Mouse (Mus musculus) hindbrain, embryonic 15.5 days (tissue): ENCODE measurements at regions not wholly inside any gene's neighbourhood (a gene's known extent, or its start where the extent isn't known, plus 50 kb on each side); places are given as distances from the start of the nearest gene placed in this dataset.

Experiments
- ATAC-seq: fragments of 200-750 bp; cut with Nextera tagmentation; 2 replicates; pipeline ENCODE4 v1.8.0; 2017; ENCODE audit warnings: low read depth, moderate number of reproducible peaks, moderate TSS enrichment; ENCODE audit not compliant: low FRiP score
- H3K27ac ChIP-seq: fragments of 300-500 bp; sonication (generic); replicated peaks from 2 replicates; pipeline ENCODE4 v1.5.1; 2015; ENCODE audit warnings: mild to moderate bottlenecking, inconsistent platforms
- H3K27me3 ChIP-seq: fragments of 300-500 bp; sonication (generic); 2 replicates; pipeline ENCODE4 v1.6.1; 2015; ENCODE audit warnings: control low read depth, inconsistent platforms
- H3K36me3 ChIP-seq: fragments of 300-500 bp; sonication (generic); 2 replicates; pipeline ENCODE4 v1.6.1; 2015; ENCODE audit warnings: control low read depth, inconsistent platforms
- H3K4me1 ChIP-seq: fragments of 300-500 bp; sonication (generic); replicated peaks from 2 replicates; pipeline ENCODE4 v1.6.1; 2015; ENCODE audit warnings: control low read depth, inconsistent platforms
- H3K4me2 ChIP-seq: fragments of 300-500 bp; sonication (generic); 2 replicates; pipeline ENCODE4 v1.6.1; 2015; ENCODE audit warnings: moderate library complexity, mild to moderate bottlenecking, inconsistent platforms
- H3K4me3 ChIP-seq: fragments of 300-500 bp; sonication (generic); 2 replicates; pipeline ENCODE4 v1.5.1; 2015; ENCODE audit warnings: mild to moderate bottlenecking, inconsistent platforms
- H3K9ac ChIP-seq: fragments of 300-500 bp; sonication (generic); 2 replicates; pipeline ENCODE4 v1.6.1; 2015; ENCODE audit warnings: inconsistent platforms
- H3K9me3 ChIP-seq: fragments of 300-500 bp; sonication (generic); 2 replicates; pipeline ENCODE4 v1.6.1; 2016; ENCODE audit warnings: control low read depth, inconsistent platforms
- WGBS: fragments of 180-500 bp; shearing (Covaris S2); methylation state at CpG from one replicate; pipeline ENCODE4 v1.1.7; 2015; 5-methylcytosine and 5-hydroxymethylcytosine counted together

- ATAC-seq, result peak; percentile 84
- peak overlapping the region; percentile 72 for H3K27ac ChIP-seq
- WGBS, result 19% methylated on average over 6 of the region's 6 CpGs
These were observed 911.7 kb upstream of the Map3k7 start for GRCm38 (mm10) chr4:31052077-31052677.

GRCm38 (mm10) chr4:31076236-31076635 is 887.7 kb upstream of the Map3k7 start:
- no peak overlapping the region for H3K9ac ChIP-seq
- WGBS, result 85% methylated on average over 3 of the region's 3 CpGs
- H3K27me3 ChIP-seq, result no peaks in the 10 kb centered on the region
- no peak overlapping the region for H3K4me3 ChIP-seq
- no peak overlapping the region for H3K4me2 ChIP-seq
- no peak for ATAC-seq
- no peaks in the 10 kb centered on the region for H3K9me3 ChIP-seq
- no peak overlapping the region for H3K27ac ChIP-seq
- H3K36me3 ChIP-seq, result no peaks in the 10 kb centered on the region
- no peaks in the 10 kb centered on the region for H3K4me1 ChIP-seq

More at GRCm38 (mm10) chr4:31052077-31052677, 911.7 kb upstream of the Map3k7 start:
- no peaks in the 10 kb centered on the region for H3K27me3 ChIP-seq
- no peak overlapping the region for H3K4me3 ChIP-seq
- H3K4me2 ChIP-seq, result peak overlapping the region; percentile 23; the same call in 1 of the 2 replicates
- H3K36me3 ChIP-seq, result no peaks in the 10 kb centered on the region
- no peaks in the 10 kb centered on the region for H3K9me3 ChIP-seq
- H3K9ac ChIP-seq, result no peak overlapping the region
- peaks cover 15% of the 10 kb centered on the region for H3K4me1 ChIP-seq

GRCm38 (mm10) chr4:31121586-31121985 is 842.3 kb upstream of the Map3k7 start:
- H3K27ac ChIP-seq, result no peak overlapping the region
- H3K36me3 ChIP-seq, result no peaks in the 10 kb centered on the region
- WGBS, result 74% methylated on average over 8 of the region's 8 CpGs
- H3K9ac ChIP-seq, result no peak overlapping the region
- ATAC-seq, result no peak
- no peaks in the 10 kb centered on the region for H3K4me1 ChIP-seq
- H3K9me3 ChIP-seq, result no peaks in the 10 kb centered on the region
- no peak overlapping the region for H3K4me3 ChIP-seq
- H3K27me3 ChIP-seq, result no peaks in the 10 kb centered on the region
- no peak overlapping the region for H3K4me2 ChIP-seq

- ATAC-seq, result no peak
- Histone ChIP-seq H3K9me3 (no peaks in the 10 kb centered on the region), H3K27me3 (no peaks in the 10 kb centered on the region), H3K4me1 (no peaks in the 10 kb centered on the region), H3K27ac (no peak overlapping the region), H3K36me3 (no peaks in the 10 kb centered on the region), H3K4me2 (no peak overlapping the region), H3K9ac (no peak overlapping the region), H3K4me3 (no peak overlapping the region)
- WGBS, result 76% methylated on average over 1 of the region's 1 CpGs
These were observed 820.7 kb upstream of the Map3k7 start for GRCm38 (mm10) chr4:31143166-31143565.

GRCm38 (mm10) chr4:31167431-31167830 is 796.5 kb upstream of the Map3k7 start:
- peak; percentile 38; the same call in 1 of the 2 replicates for ATAC-seq
- 61% methylated on average over 4 of the region's 4 CpGs for WGBS
- Histone ChIP-seq H3K36me3 (no peaks in the 10 kb centered on the region), H3K4me1 (no peaks in the 10 kb centered on the region), H3K9ac (no peak overlapping the region), H3K4me3 (no peak overlapping the region), H3K27ac (no peak overlapping the region), H3K9me3 (no peaks in the 10 kb centered on the region), H3K4me2 (no peak overlapping the region), H3K27me3 (no peaks in the 10 kb centered on the region)

GRCm38 (mm10) chr4:31168357-31168756 is 795.5 kb upstream of the Map3k7 start:
- ATAC-seq, result no peak
- H3K4me1 ChIP-seq, result no peaks in the 10 kb centered on the region
- no peaks in the 10 kb centered on the region for H3K36me3 ChIP-seq
- H3K27ac ChIP-seq, result no peak overlapping the region
- no peak overlapping the region for H3K4me2 ChIP-seq
- H3K4me3 ChIP-seq, result no peak overlapping the region
- H3K9ac ChIP-seq, result no peak overlapping the region
- H3K27me3 ChIP-seq, result no peaks in the 10 kb centered on the region
- 74% methylated on average over 4 of the region's 4 CpGs for WGBS
- no peaks in the 10 kb centered on the region for H3K9me3 ChIP-seq

GRCm38 (mm10) chr4:31171190-31171589 is 792.7 kb upstream of the Map3k7 start:
- WGBS, result 72% methylated on average over 3 of the region's 3 CpGs
- Histone ChIP-seq H3K27me3 (no peaks in the 10 kb centered on the region), H3K9ac (no peak overlapping the region), H3K4me3 (no peak overlapping the region), H3K4me2 (no peak overlapping the region), H3K4me1 (no peaks in the 10 kb centered on the region), H3K27ac (no peak overlapping the region), H3K36me3 (no peaks in the 10 kb centered on the region), H3K9me3 (no peaks in the 10 kb centered on the region)
- no peak for ATAC-seq

GRCm38 (mm10) chr4:31197852-31198251 is 766.0 kb upstream of the Map3k7 start:
- no peak overlapping the region for H3K4me3 ChIP-seq
- H3K27ac ChIP-seq, result no peak overlapping the region
- ATAC-seq, result no peak
- H3K36me3 ChIP-seq, result no peaks in the 10 kb centered on the region
- no peak overlapping the region for H3K4me2 ChIP-seq
- H3K9ac ChIP-seq, result no peak overlapping the region
- no peaks in the 10 kb centered on the region for H3K9me3 ChIP-seq
- H3K4me1 ChIP-seq, result no peaks in the 10 kb centered on the region
- H3K27me3 ChIP-seq, result no peaks in the 10 kb centered on the region

GRCm38 (mm10) chr4:31203286-31203685 is 760.6 kb upstream of the Map3k7 start:
- H3K27me3 ChIP-seq, result no peaks in the 10 kb centered on the region
- no peaks in the 10 kb centered on the region for H3K36me3 ChIP-seq
- H3K4me1 ChIP-seq, result no peaks in the 10 kb centered on the region
- H3K27ac ChIP-seq, result no peak overlapping the region
- H3K9me3 ChIP-seq, result no peaks in the 10 kb centered on the region
- H3K4me3 ChIP-seq, result no peak overlapping the region
- no peak overlapping the region for H3K9ac ChIP-seq
- no peak for ATAC-seq
- H3K4me2 ChIP-seq, result no peak overlapping the region
- WGBS, result 73% methylated on average over 3 of the region's 3 CpGs

GRCm38 (mm10) chr4:31205332-31205970 is 758.4 kb upstream of the Map3k7 start:
- no peaks in the 10 kb centered on the region for H3K27me3 ChIP-seq
- H3K27ac ChIP-seq, result no peak overlapping the region
- H3K36me3 ChIP-seq, result no peaks in the 10 kb centered on the region
- ATAC-seq, result peak; percentile 61; the same call in 1 of the 2 replicates
- H3K4me2 ChIP-seq, result no peak overlapping the region
- no peak overlapping the region for H3K9ac ChIP-seq
- H3K4me3 ChIP-seq, result no peak overlapping the region
- WGBS, result 71% methylated on average over 14 of the region's 14 CpGs
- no peaks in the 10 kb centered on the region for H3K4me1 ChIP-seq
- H3K9me3 ChIP-seq, result no peaks in the 10 kb centered on the region

- H3K4me1 ChIP-seq, result no peaks in the 10 kb centered on the region
- H3K9me3 ChIP-seq, result no peaks in the 10 kb centered on the region
- WGBS, result 81% methylated on average over 2 of the region's 2 CpGs
- H3K4me2 ChIP-seq, result no peak overlapping the region
- H3K27ac ChIP-seq, result no peak overlapping the region
- H3K27me3 ChIP-seq, result no peaks in the 10 kb centered on the region
- H3K36me3 ChIP-seq, result no peaks in the 10 kb centered on the region
- no peak overlapping the region for H3K9ac ChIP-seq
- ATAC-seq, result no peak
- no peak overlapping the region for H3K4me3 ChIP-seq
These were observed 738.2 kb upstream of the Map3k7 start for GRCm38 (mm10) chr4:31225741-31226140.

- no peak overlapping the region for H3K9ac ChIP-seq
- no peak overlapping the region for H3K4me3 ChIP-seq
- H3K36me3 ChIP-seq, result no peaks in the 10 kb centered on the region
- no peak overlapping the region for H3K4me2 ChIP-seq
- H3K9me3 ChIP-seq, result no peaks in the 10 kb centered on the region
- 81% methylated on average over 3 of the region's 3 CpGs for WGBS
- no peak overlapping the region for H3K27ac ChIP-seq
- no peak for ATAC-seq
- H3K4me1 ChIP-seq, result no peaks in the 10 kb centered on the region
- no peaks in the 10 kb centered on the region for H3K27me3 ChIP-seq
These were observed 694.9 kb upstream of the Map3k7 start for GRCm38 (mm10) chr4:31268825-31269495.
